Mouse (Mus musculus) ES-Bruce4 (cell line): ENCODE measurements around the gene Hist1h2bl. TPM values are rescaled to one million over a fixed set of nuclear protein-coding genes. Genes with fewer than 3 reads are reported as not detected.
"Not testable (repeated sequence)": the region's sequence is repeated elsewhere in the genome, so short reads cannot be mapped to it uniquely, and the experiment has no call there.

ENCODE experiments used
- H3K27ac ChIP-seq: 2 replicates; pipeline ENCODE4 v1.5.1; 2012; ENCODE audit warnings: low read length, inconsistent platforms; ENCODE audit not compliant: insufficient read depth
- H3K27me3 ChIP-seq: 2 replicates; pipeline ENCODE4 v1.6.1; 2012; ENCODE audit warnings: mild to moderate bottlenecking, low read length, inconsistent platforms; ENCODE audit not compliant: control insufficient read depth, poor library complexity, insufficient read depth, severe bottlenecking
- H3K36me3 ChIP-seq: 2 replicates; pipeline ENCODE4 v1.6.1; 2012; ENCODE audit warnings: inconsistent platforms, mild to moderate bottlenecking, low read length, moderate library complexity; ENCODE audit not compliant: control insufficient read depth, poor library complexity, insufficient read depth, severe bottlenecking
- H3K4me1 ChIP-seq: one replicate; pipeline ENCODE4 v1.8.1; 2011; ENCODE audit warnings: low read length; ENCODE audit not compliant: control insufficient read depth, insufficient read depth
- H3K4me3 ChIP-seq: 2 replicates; pipeline ENCODE4 v1.5.1; 2011; ENCODE audit warnings: low read depth, mild to moderate bottlenecking, low read length
- H3K9ac ChIP-seq: 2 replicates; pipeline ENCODE4 v1.6.1; 2012; ENCODE audit warnings: low read depth, mild to moderate bottlenecking, inconsistent platforms; ENCODE audit not compliant: poor library complexity, severe bottlenecking
- H3K9me3 ChIP-seq: replicated peaks from 2 replicates; pipeline ENCODE4 v1.6.1; 2012; ENCODE audit warnings: mild to moderate bottlenecking, low read length, inconsistent platforms; ENCODE audit not compliant: control insufficient read depth, poor library complexity, insufficient read depth, severe bottlenecking
- CTCF ChIP-seq: IDR thresholded peaks from one replicate; pipeline ENCODE4 v1.8.1; 2011; ENCODE audit warnings: low read depth, low read length
- EP300 ChIP-seq: IDR thresholded peaks from 2 replicates; pipeline ENCODE4 v1.6.1; 2011; ENCODE audit warnings: low read depth, low read length; ENCODE audit not compliant: insufficient read depth
- POLR2A ChIP-seq: IDR thresholded peaks from one replicate; pipeline ENCODE4 v1.8.1; 2011; ENCODE audit warnings: low read length; ENCODE audit not compliant: insufficient read depth
- polyA plus RNA-seq: library from polyadenylated mRNA; stranded (reverse); fragments of >200 nt; gene quantifications from 2 replicates; pipeline ENCODE4 v1.2.4, GENCODE M21; 2011; ENCODE audit warnings: low read depth; ENCODE audit not compliant: missing spikeins, insufficient read depth, insufficient read length

The Hist1h2bl gene
- polyA plus RNA-seq, 1 experiment = 27.2 TPM

DNA sequence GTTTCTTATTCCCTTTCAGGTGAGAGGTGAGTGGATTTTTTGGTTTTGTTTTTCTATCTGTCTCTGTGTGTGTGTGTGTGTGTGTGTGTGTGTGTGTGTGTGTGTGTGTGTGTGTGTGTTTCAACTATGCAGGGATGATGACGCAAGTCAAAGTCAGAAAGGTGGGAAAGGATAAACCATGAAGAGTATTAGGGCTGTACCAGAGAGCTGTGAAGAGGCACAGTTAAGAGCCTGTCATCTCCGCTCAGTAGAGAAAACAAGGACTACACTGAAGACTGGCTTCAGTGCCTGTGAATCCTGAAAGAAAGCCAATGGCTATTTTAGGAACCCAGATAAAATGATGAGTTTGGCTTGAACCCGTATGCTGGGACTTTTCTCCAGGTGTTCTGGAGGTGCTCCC is 35.9 kb upstream of the Hist1h2bl start:
- H3K4me3 ChIP-seq = no peak overlapping the region

DNA sequence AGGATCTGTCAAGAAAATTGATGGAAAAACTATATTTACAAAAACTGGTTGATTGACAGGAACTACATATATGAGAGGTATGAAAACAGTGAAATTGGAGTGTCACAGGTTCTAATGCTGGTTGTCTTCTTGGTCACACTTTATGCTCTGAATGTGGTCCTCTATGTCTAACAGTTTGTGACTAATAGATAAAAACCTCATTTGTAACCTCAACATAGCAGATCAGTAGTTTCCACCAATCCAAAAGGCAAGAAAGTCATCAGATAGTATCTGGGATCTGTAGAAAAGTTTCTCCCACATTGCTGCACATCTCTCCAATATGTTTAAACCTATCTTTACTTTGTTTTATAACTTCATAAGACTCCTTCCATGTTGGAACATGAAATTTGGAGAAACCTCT is 35.5 kb upstream of the Hist1h2bl start:
- peaks cover 5% of the 10 kb centered on the region for H3K36me3 ChIP-seq
- no peak overlapping the region for H3K27ac ChIP-seq
- no peaks in the 10 kb centered on the region for H3K4me1 ChIP-seq
- no peaks in the 10 kb centered on the region for H3K27me3 ChIP-seq
- no peak overlapping the region for H3K9ac ChIP-seq
- no peak overlapping the region for H3K4me3 ChIP-seq
- TF ChIP-seq CTCF (no peak), EP300 (no peak), POLR2A (no peak)
- H3K9me3 ChIP-seq = no peaks in the 10 kb centered on the region

More for the DNA sequence above, 35.9 kb upstream of the Hist1h2bl start:
- H3K27me3 ChIP-seq = no peaks in the 10 kb centered on the region
- H3K4me1 ChIP-seq = no peaks in the 10 kb centered on the region
- TF ChIP-seq EP300 (no peak), CTCF (no peak), POLR2A (no peak)
- peaks cover 5% of the 10 kb centered on the region for H3K36me3 ChIP-seq
- H3K9me3 ChIP-seq = no peaks in the 10 kb centered on the region
- peak overlapping the region; percentile 73; the same call in 1 of the 2 replicates for H3K9ac ChIP-seq
- H3K27ac ChIP-seq = no peak overlapping the region; the same call in 1 of the 2 replicates

DNA sequence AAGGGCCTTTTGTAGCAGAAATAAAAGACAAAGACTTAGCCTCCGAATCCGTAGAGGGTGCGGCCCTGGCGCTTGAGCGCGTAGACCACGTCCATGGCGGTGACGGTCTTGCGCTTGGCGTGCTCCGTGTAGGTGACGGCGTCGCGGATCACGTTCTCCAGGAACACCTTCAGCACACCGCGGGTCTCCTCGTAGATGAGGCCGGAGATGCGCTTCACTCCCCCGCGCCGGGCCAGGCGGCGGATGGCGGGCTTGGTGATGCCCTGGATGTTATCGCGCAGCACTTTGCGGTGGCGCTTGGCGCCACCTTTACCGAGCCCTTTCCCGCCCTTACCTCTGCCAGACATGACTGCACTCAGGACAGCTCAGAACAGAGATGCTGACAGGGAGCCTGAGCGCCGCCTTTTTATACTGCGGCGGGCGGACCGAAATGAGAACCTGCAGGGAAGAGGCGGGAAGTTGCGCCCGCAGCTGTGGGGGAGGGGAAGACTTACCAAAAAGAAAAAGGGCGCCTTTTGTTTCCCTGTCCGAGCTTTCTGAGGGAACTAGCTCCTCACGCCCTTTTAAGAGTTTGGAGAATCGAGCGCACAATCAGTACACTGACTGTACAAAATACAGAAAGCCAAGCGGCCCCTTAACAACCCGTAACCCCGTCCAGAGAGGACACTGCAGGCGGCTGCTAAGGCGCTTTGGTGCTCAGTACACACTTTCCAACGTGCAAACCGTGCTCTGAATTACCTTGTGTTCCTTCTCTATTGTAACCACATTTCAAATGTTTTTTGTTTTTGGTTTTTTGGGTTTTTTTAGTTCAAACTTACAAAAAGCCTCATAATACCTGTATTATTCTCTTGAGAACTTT is 34.4 kb upstream of the Hist1h2bl start, which contains the start of gene Hist1h4k:
TSS of gene Hist1h4k (minus strand) at position 347 of the 859 bp plus-strand sequence.
- not testable (repeated sequence) for H3K4me1 ChIP-seq, H3K9me3 ChIP-seq, H3K36me3 ChIP-seq, H3K27me3 ChIP-seq
- TF ChIP-seq EP300 = peak; percentile 71
- TF ChIP-seq POLR2A = peak; percentile 89
- Histone ChIP-seq H3K4me3 (peak within 1 kb of the TSS; percentile 83), H3K27ac (peak within 1 kb of the TSS; percentile 92), H3K9ac (peak within 1 kb of the TSS; percentile 96)

DNA sequence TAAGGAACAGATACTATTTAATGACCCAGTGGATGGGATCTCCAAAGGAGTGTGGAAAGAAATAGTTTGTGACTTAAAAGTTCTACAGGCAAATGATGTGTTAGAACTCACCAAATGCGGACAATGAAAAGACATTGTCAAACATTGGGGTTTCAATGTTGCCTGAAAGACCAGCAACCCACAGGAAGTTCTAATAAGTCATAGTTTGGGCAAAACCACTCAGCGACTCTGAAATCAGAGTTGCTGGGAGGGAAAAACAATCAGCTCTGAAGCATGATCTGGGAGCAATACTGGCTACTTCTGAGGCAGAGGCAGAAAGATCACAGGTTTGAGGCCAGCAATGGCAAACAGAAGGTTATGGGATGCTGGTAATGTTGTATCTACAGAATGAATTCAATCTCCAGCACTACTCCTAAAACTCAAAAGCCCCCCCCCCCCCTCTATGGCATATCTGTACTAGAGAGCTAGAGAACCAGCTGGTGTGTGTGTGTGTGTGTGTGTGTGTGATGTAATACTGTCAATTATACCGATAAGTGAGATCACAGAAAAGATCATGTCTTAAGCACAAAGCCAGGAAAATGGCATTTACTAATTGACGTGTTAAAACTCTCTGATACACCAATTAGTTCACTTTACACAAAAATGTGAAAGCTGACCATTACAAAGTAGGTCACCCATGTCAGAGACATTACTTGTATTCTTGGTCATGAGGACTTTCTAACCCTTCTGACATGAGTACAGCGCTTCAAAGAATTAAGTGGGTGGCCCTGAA is 33.6 kb upstream of the Hist1h2bl start:
- Histone ChIP-seq H3K27me3 (no peaks in the 10 kb centered on the region), H3K9ac (peak overlapping the region; percentile 96), H3K4me3 (peak overlapping the region; percentile 83), H3K9me3 (no peaks in the 10 kb centered on the region), H3K4me1 (no peaks in the 10 kb centered on the region), H3K27ac (peak overlapping the region; percentile 92), H3K36me3 (peaks cover 5% of the 10 kb centered on the region)
- TF ChIP-seq POLR2A = no peak
- no peak for TF ChIP-seq CTCF
- no peak for TF ChIP-seq EP300

DNA sequence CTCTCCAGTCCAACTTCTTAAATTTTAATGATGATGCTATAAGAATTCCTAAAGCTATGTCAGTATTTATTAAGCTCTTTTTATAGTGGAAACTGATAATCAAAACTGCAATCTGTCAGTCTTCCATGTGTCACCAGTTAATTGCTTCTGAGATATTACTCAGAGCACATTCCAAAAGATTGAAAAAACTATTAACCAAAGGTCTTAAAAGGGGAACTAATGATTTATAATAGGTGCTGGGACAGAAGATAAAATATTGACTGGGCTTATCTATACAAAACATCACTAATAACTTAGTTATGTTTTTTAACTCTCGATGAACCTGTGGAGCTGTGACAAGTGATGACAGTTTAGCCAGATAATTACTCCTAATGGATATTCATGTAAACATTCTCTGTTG is 29.1 kb upstream of the Hist1h2bl start:
- no peak overlapping the region for H3K4me3 ChIP-seq
- no peak for TF ChIP-seq POLR2A
- TF ChIP-seq CTCF = no peak
- TF ChIP-seq EP300 = no peak
- no peak overlapping the region for H3K9ac ChIP-seq
- H3K9me3 ChIP-seq = no peaks in the 10 kb centered on the region
- no peaks in the 10 kb centered on the region for H3K27me3 ChIP-seq
- no peaks in the 10 kb centered on the region for H3K4me1 ChIP-seq
- H3K36me3 ChIP-seq = peaks cover 5% of the 10 kb centered on the region
- H3K27ac ChIP-seq = no peak overlapping the region
